Mouse (Mus musculus): ENCODE data around the gene Hspg2. TPM values are rescaled to one million over a fixed set of nuclear protein-coding genes. Genes with fewer than 3 reads are reported as not detected.

Gene Hspg2
- polyA plus RNA-seq (2014; fragmentation: Illumina TruSeq; extraction: RNeasy Lipid Tissue Mini Kit (QIAGEN cat#74804); ENCODE audit: low read depth, low replicate concordance): 0.22 TPM

GRCm38 (mm10) chr4:137468260-137469080, at the start of gene Hspg2:
TSS of gene Hspg2 (plus strand) at chr4:137468769.

DNA sequence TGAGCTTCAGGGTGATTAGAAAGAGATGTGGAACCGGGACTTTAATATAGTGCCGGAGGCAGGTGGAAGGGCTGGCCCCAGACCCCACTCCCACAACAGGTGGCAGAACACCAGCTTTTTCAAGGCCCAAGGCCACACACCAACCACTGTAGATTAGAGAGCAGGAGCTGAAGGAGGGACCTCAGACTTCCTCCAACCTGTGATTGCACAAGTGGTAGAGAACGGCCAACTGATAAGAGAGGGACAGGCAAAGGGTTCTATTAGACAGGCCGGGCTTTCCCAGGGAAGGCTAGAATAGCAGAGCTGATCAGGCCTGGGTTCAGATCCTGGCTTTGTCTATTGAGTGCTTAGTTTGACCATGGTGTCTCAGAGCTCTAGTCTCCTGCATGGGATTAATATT, 38.1 kb upstream of the Hspg2 start, which contains the start of gene Cela3b:
Gene Cela3b (minus strand): TSS at position 39 of the 400 bp plus-strand sequence.

GRCm38 (mm10) chr4:137453234-137453767, 15.3 kb upstream of the Hspg2 start, which contains the start of gene 1700013G24Rik:
TSS of gene 1700013G24Rik (plus strand) at chr4:137453284.

GRCm38 (mm10) chr4:137574469-137574868, 105.9 kb downstream of the Hspg2 start, which contains the start of gene Ldlrad2:
TSS of gene Ldlrad2 (minus strand) at chr4:137574569.

DNA sequence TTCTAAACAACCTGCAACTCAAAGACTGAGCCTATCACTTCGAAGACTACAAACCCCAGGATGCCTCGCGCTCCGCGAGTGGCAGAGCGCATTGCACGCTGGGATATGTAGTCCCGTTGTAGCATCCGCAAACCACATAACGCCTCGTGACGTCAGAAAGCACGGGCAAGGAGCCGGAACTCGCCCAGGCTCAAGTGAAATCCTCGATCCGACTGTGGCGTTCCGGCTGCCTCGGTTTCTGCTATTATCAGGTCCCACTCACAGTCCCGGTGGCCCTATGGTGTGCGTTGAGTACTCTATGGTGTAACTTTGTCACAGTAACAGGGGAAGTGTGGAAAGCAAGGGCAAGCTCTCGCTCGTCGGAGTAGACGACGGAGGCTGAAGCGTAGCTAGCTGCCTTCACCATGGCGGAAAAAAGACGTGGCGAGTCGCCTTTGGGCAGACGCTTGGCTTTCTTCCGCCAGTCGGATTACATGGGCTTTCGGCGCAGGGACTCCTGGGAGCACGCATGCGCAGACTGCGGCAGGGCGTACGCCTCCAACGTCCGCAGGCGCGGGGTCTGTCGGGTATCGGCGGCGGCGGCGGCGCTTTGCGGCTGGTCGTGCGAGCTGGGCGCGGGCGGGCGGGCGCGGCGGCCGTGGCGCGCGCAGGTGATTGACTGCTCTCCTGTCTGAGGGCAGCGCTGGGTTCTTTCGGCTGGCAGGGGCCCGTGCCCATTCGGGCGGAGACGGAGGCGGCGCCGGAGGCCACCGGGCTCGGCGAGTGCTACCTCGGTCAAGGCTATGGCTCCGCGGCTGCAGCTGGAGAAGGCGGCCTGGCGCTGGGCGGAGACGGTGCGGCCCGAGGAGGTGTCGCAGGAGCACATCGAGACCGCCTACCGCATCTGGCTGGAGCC, 125.3 kb downstream of the Hspg2 start, which contains the start of gene Usp48:
Gene Usp48 (plus strand): TSS at position 155 of the 895 bp plus-strand sequence.

Other genes with a start within 250 kb of the Hspg2 start
- 0.16 TPM for gene Wnt4, start 191.3 kb upstream of the Hspg2 start, polyA plus RNA-seq (2014; fragmentation: Illumina TruSeq; extraction: RNeasy Lipid Tissue Mini Kit (QIAGEN cat#74804); ENCODE audit: low read depth, low replicate concordance)
- 1,083 TPM for gene Cdc42, start 111.0 kb upstream of the Hspg2 start, polyA plus RNA-seq (2014; fragmentation: Illumina TruSeq; extraction: RNeasy Lipid Tissue Mini Kit (QIAGEN cat#74804); ENCODE audit: low read depth, low replicate concordance)
- not detected for gene Cela3a, start 59.0 kb upstream of the Hspg2 start, polyA plus RNA-seq (2014; fragmentation: Illumina TruSeq; extraction: RNeasy Lipid Tissue Mini Kit (QIAGEN cat#74804); ENCODE audit: low read depth, low replicate concordance)
- gene Cela3b, start 38.2 kb upstream of the Hspg2 start, polyA plus RNA-seq (2014; fragmentation: Illumina TruSeq; extraction: RNeasy Lipid Tissue Mini Kit (QIAGEN cat#74804); ENCODE audit: low read depth, low replicate concordance): not detected
- gene 1700013G24Rik, start 15.5 kb upstream of the Hspg2 start, polyA plus RNA-seq (2014; fragmentation: Illumina TruSeq; extraction: RNeasy Lipid Tissue Mini Kit (QIAGEN cat#74804); ENCODE audit: low read depth, low replicate concordance): not detected
- not detected for gene Ldlrad2, start 105.8 kb downstream of the Hspg2 start, polyA plus RNA-seq (2014; fragmentation: Illumina TruSeq; extraction: RNeasy Lipid Tissue Mini Kit (QIAGEN cat#74804); ENCODE audit: low read depth, low replicate concordance)
- 87.6 TPM for gene Usp48, start 125.0 kb downstream of the Hspg2 start, polyA plus RNA-seq (2014; fragmentation: Illumina TruSeq; extraction: RNeasy Lipid Tissue Mini Kit (QIAGEN cat#74804); ENCODE audit: low read depth, low replicate concordance)
- gene Rap1gap, start 196.0 kb downstream of the Hspg2 start, polyA plus RNA-seq (2014; fragmentation: Illumina TruSeq; extraction: RNeasy Lipid Tissue Mini Kit (QIAGEN cat#74804); ENCODE audit: low read depth, low replicate concordance): 4.1 TPM